Mouse (Mus musculus) cerebellum, postnatal 14 days (tissue): Measurements from ENCODE around the gene Zbtb20.

Experiments used
- DNase-seq, 2 experiments: peaks; one replicate each; pipeline ENCODE4 v3.0.0; 2021; ENCODE audit warnings: mixed read lengths in 2 of 2

Gene Zbtb20

GRCm38 (mm10) chr16:43497093-43497492, 621.4 kb downstream of the Zbtb20 start:
- DNase-seq = no peak

GRCm38 (mm10) chr16:43500132-43500853, 624.6 kb downstream of the Zbtb20 start:
- DNase-seq = peak in 1 of 2 experiments; percentile 45

- no peak for DNase-seq
Observed at GRCm38 (mm10) chr16:43501284-43501683, 625.6 kb downstream of the Zbtb20 start.

- DNase-seq = peak in 1 of 2 experiments; percentile 46
Observed at GRCm38 (mm10) chr16:43502339-43503009, 626.8 kb downstream of the Zbtb20 start.

- peak; percentile 67 to 71 for DNase-seq
Observed at GRCm38 (mm10) chr16:43503010-43503635, 627.4 kb downstream of the Zbtb20 start.

- peak; percentile 66 to 70 for DNase-seq
Observed at GRCm38 (mm10) chr16:43503636-43504010, 627.9 kb downstream of the Zbtb20 start.

GRCm38 (mm10) chr16:43504151-43504550, 628.5 kb downstream of the Zbtb20 start:
- peak; percentile 89 to 93 for DNase-seq

GRCm38 (mm10) chr16:43504556-43504955, 628.9 kb downstream of the Zbtb20 start:
- no peak for DNase-seq

- DNase-seq = no peak
Observed at GRCm38 (mm10) chr16:43505314-43505950, 629.8 kb downstream of the Zbtb20 start.

GRCm38 (mm10) chr16:43506189-43506751, 630.6 kb downstream of the Zbtb20 start:
- DNase-seq = no peak

- peak in 1 of 2 experiments; percentile 55 for DNase-seq
Observed at GRCm38 (mm10) chr16:43506771-43507405, 631.2 kb downstream of the Zbtb20 start.

- DNase-seq = no peak
Observed at GRCm38 (mm10) chr16:43508166-43508998, 632.7 kb downstream of the Zbtb20 start.

GRCm38 (mm10) chr16:43510516-43510915, 634.8 kb downstream of the Zbtb20 start:
- no peak for DNase-seq

- DNase-seq = no peak
Observed at GRCm38 (mm10) chr16:43511531-43511930, 635.9 kb downstream of the Zbtb20 start.

- no peak for DNase-seq
Observed at GRCm38 (mm10) chr16:43513933-43514332, 638.3 kb downstream of the Zbtb20 start.

GRCm38 (mm10) chr16:43515538-43515937, 639.9 kb downstream of the Zbtb20 start:
- DNase-seq = no peak

GRCm38 (mm10) chr16:43520274-43520673, 644.6 kb downstream of the Zbtb20 start:
- DNase-seq = no peak

GRCm38 (mm10) chr16:43522482-43522881, 646.8 kb downstream of the Zbtb20 start:
- no peak for DNase-seq

GRCm38 (mm10) chr16:43524179-43524578, 648.5 kb downstream of the Zbtb20 start:
- no peak for DNase-seq

GRCm38 (mm10) chr16:43525624-43526023, 649.9 kb downstream of the Zbtb20 start:
- DNase-seq = no peak

- DNase-seq = no peak
Observed at GRCm38 (mm10) chr16:43528300-43528699, 652.6 kb downstream of the Zbtb20 start.
